In genomic region chr4:57166922-57167870, GRCm38 (mm10) we compare ENCODE assay signal across 9 mouse cellular contexts. TPM values are rescaled to one million over a fixed set of nuclear protein-coding genes. Genes with fewer than 3 reads are reported as not detected.
A peak's percentile ranks its signal among the peaks of the same experiment; 100 is the strongest.
DNase-seq lines count a peak whose midpoint lies in the region; ATAC-seq lines count a peak whose summit lies in the region.
"Had no signal": no experiment of that assay in that cellular context is flagged by ENCODE, and none has a peak within 500 bp of the region (broad histone marks: within the 10 kb centered on the region; RNA-seq: fewer than 3 reads in every experiment).

No protein-coding gene starts in this region.

- no peak overlapping the region for H3K4me3 ChIP-seq in midbrain, embryonic 11.5 days (ENCODE audit: low read depth, low read length)
- H3K4me3 ChIP-seq in midbrain, embryonic 10.5 days = no peak overlapping the region
- H3K4me3 ChIP-seq in forebrain, embryonic 12.5 days (replicated peaks) = no peak overlapping the region
- H3K4me3 ChIP-seq: embryonic facial prominence, embryonic 12.5 days had no signal

- H3K4me1 ChIP-seq in midbrain, embryonic 11.5 days (ENCODE audit: control insufficient read depth, insufficient read depth, low read length) = no peaks in the 10 kb centered on the region
- H3K4me1 ChIP-seq in midbrain, embryonic 10.5 days = peaks cover 30% of the 10 kb centered on the region
- H3K4me1 ChIP-seq in forebrain, embryonic 12.5 days = peaks cover 9% of the 10 kb centered on the region

- no peaks in the 10 kb centered on the region for H3K27me3 ChIP-seq in midbrain, embryonic 11.5 days (ENCODE audit: control insufficient read depth, insufficient read depth, low read length)
- H3K27me3 ChIP-seq in midbrain, embryonic 10.5 days (ENCODE audit: low read depth, poor library complexity, severe bottlenecking) = peaks cover 3% of the 10 kb centered on the region; the same call in 1 of the 2 replicates
- H3K27me3 ChIP-seq in forebrain, embryonic 12.5 days = no peaks in the 10 kb centered on the region
- H3K27me3 ChIP-seq: embryonic facial prominence, embryonic 12.5 days had no signal

- H3K36me3 ChIP-seq in midbrain, embryonic 11.5 days (ENCODE audit: control insufficient read depth, insufficient read depth, low read length) = no peaks in the 10 kb centered on the region
- H3K36me3 ChIP-seq in midbrain, embryonic 10.5 days = no peaks in the 10 kb centered on the region
- no peaks in the 10 kb centered on the region for H3K36me3 ChIP-seq in forebrain, embryonic 12.5 days (replicated peaks)
- H3K36me3 ChIP-seq: embryonic facial prominence, embryonic 12.5 days had no signal

- ATAC-seq in midbrain, embryonic 11.5 days (ENCODE audit: low FRiP score) = no peak
- no peak for ATAC-seq in forebrain, embryonic 12.5 days (ENCODE audit: low FRiP score)

- H3K27ac ChIP-seq in midbrain, embryonic 11.5 days (ENCODE audit: low read depth, low read length) = no peak overlapping the region
- H3K27ac ChIP-seq in midbrain, embryonic 10.5 days (replicated peaks) = no peak overlapping the region
- no peak overlapping the region for H3K27ac ChIP-seq in forebrain, embryonic 12.5 days
- H3K27ac ChIP-seq: embryonic facial prominence, embryonic 12.5 days had no signal

- no peak overlapping the region for H3K9ac ChIP-seq in midbrain, embryonic 11.5 days (ENCODE audit: low read length)
- H3K9ac ChIP-seq in forebrain, embryonic 12.5 days = no peak overlapping the region

- WGBS in midbrain, embryonic 11.5 days = 63% methylated on average over 12 of the region's 12 CpGs
- 66% methylated on average over 12 of the region's 12 CpGs for WGBS in midbrain, embryonic 10.5 days
- 59% methylated on average over 12 of the region's 12 CpGs for WGBS in forebrain, embryonic 12.5 days

- no peaks in the 10 kb centered on the region for H3K9me3 ChIP-seq in midbrain, embryonic 11.5 days (ENCODE audit: control insufficient read depth, low read length)
- H3K9me3 ChIP-seq in midbrain, embryonic 10.5 days (replicated peaks) = no peaks in the 10 kb centered on the region
- no peaks in the 10 kb centered on the region for H3K9me3 ChIP-seq in forebrain, embryonic 12.5 days
- H3K9me3 ChIP-seq: embryonic facial prominence, embryonic 12.5 days had no signal

- intact Hi-C loops in heart, postnatal 25 days (cut with DNase I) = no loop called here

- H3K4me2 ChIP-seq in midbrain, embryonic 11.5 days = no peak overlapping the region
- no peak overlapping the region for H3K4me2 ChIP-seq in forebrain, embryonic 12.5 days
- H3K4me2 ChIP-seq: embryonic facial prominence, embryonic 12.5 days had no signal

- DNase-seq in midbrain, embryonic 11.5 days (ENCODE audit: low spot score, missing footprints) = peak; percentile 84
- DNase-seq in midbrain, embryonic 10.5 days (ENCODE audit: low spot score) = no peak
- DNase-seq in cerebellum, postnatal 14 days = peak; percentile 32 to 53
- peak; percentile 19 to 76 for DNase-seq in kidney, postnatal 25 days
- peak; percentile 84 for DNase-seq in urinary bladder, postnatal 14 days (ENCODE audit: low spot score)
- DNase-seq in heart, postnatal 25 days (ENCODE audit: low spot score) = no peak
- DNase-seq in right cerebral cortex, postnatal 4 days = no peak

RNA-seq across cellular contexts. Expression of gene Epb41l4b, which starts 24.0 kb away (rescaled TPM):
- polyA plus RNA-seq in midbrain, embryonic 11.5 days (2014; fragmentation: Nextera tagmentation; extraction: Ambion mirVana) = 0.51 and 0.70 TPM in 2 replicates
- 0.37 and 0.52 TPM in 2 replicates for polyA plus RNA-seq in midbrain, embryonic 10.5 days (2016; fragmentation: Nextera tagmentation; extraction: Ambion mirVana)
- total RNA-seq in heart, postnatal 25 days (2021) = 1 to 10 TPM; 3.1 to 3.4 TPM
- polyA plus RNA-seq in forebrain, embryonic 12.5 days (2016; fragmentation: Nextera tagmentation; extraction: Ambion mirVana) = 0.54 and 0.64 TPM in 2 replicates

Comparison
In these comparisons a context has a peak if more than half of its experiments do, and no peak if none do; other contexts are left out.
1. DNase-seq: peak in midbrain, embryonic 11.5 days (single experiment), cerebellum, postnatal 14 days (2 of 2), kidney, postnatal 25 days (2 of 2) and urinary bladder, postnatal 14 days (single experiment); none in midbrain, embryonic 10.5 days (single experiment), heart, postnatal 25 days (single experiment) and right cerebral cortex, postnatal 4 days (single experiment).